Mouse (Mus musculus) hindbrain, embryonic 15.5 days (tissue): ENCODE measurements around the gene Tmem132d. TPM values are rescaled to one million over a fixed set of nuclear protein-coding genes. Genes with fewer than 3 reads are reported as not detected.
"Not testable (repeated sequence)": the region's sequence is repeated elsewhere in the genome, so short reads cannot be mapped to it uniquely, and the experiment has no call there.

Experiments used
- ATAC-seq: fragments of 200-750 bp; cut with Nextera tagmentation; 2 replicates; pipeline ENCODE4 v1.8.0; 2017; ENCODE audit warnings: low read depth, moderate number of reproducible peaks, moderate TSS enrichment; ENCODE audit not compliant: low FRiP score
- H3K27ac ChIP-seq: fragments of 300-500 bp; sonication (generic); replicated peaks from 2 replicates; pipeline ENCODE4 v1.5.1; 2015; ENCODE audit warnings: mild to moderate bottlenecking, inconsistent platforms
- H3K27me3 ChIP-seq: fragments of 300-500 bp; sonication (generic); 2 replicates; pipeline ENCODE4 v1.6.1; 2015; ENCODE audit warnings: control low read depth, inconsistent platforms
- H3K36me3 ChIP-seq: fragments of 300-500 bp; sonication (generic); 2 replicates; pipeline ENCODE4 v1.6.1; 2015; ENCODE audit warnings: control low read depth, inconsistent platforms
- H3K4me1 ChIP-seq: fragments of 300-500 bp; sonication (generic); replicated peaks from 2 replicates; pipeline ENCODE4 v1.6.1; 2015; ENCODE audit warnings: control low read depth, inconsistent platforms
- H3K4me2 ChIP-seq: fragments of 300-500 bp; sonication (generic); 2 replicates; pipeline ENCODE4 v1.6.1; 2015; ENCODE audit warnings: moderate library complexity, mild to moderate bottlenecking, inconsistent platforms
- H3K4me3 ChIP-seq: fragments of 300-500 bp; sonication (generic); 2 replicates; pipeline ENCODE4 v1.5.1; 2015; ENCODE audit warnings: mild to moderate bottlenecking, inconsistent platforms
- H3K9ac ChIP-seq: fragments of 300-500 bp; sonication (generic); 2 replicates; pipeline ENCODE4 v1.6.1; 2015; ENCODE audit warnings: inconsistent platforms
- H3K9me3 ChIP-seq: fragments of 300-500 bp; sonication (generic); 2 replicates; pipeline ENCODE4 v1.6.1; 2016; ENCODE audit warnings: control low read depth, inconsistent platforms
- WGBS: fragments of 180-500 bp; shearing (Covaris S2); methylation state at CpG from one replicate; pipeline ENCODE4 v1.1.7; 2015; 5-methylcytosine and 5-hydroxymethylcytosine counted together
- polyA plus RNA-seq: library from polyadenylated mRNA; unstranded; fragments of >200 nt; fragmentation: Nextera tagmentation; extraction: Ambion mirVana; gene quantifications from 2 replicates; pipeline ENCODE4 v1.2.1, GENCODE M21; 2015

The Tmem132d gene
- polyA plus RNA-seq, 1 experiment from 2014 or later: 6.3 TPM

- H3K27me3 ChIP-seq: no peaks in the 10 kb centered on the region
- 16% methylated on average over 2 of the region's 2 CpGs for whole genome bisulfite sequencing
- no peaks in the 10 kb centered on the region for H3K9me3 ChIP-seq
- 0 out of 2 replicates have a peak, but pooled peaks cover 6% of the 10 kb centered on the region for H3K4me1 ChIP-seq
- no peak overlapping the region for H3K4me3 ChIP-seq
- H3K36me3 ChIP-seq: no peaks in the 10 kb centered on the region
- no peak overlapping the region for H3K9ac ChIP-seq
- no peak for ATAC-seq
- no peak overlapping the region for H3K27ac ChIP-seq
- H3K4me2 ChIP-seq: no peak overlapping the region
These were observed 405.8 kb downstream of the Tmem132d start for GRCm38 (mm10) chr5:128027076-128027475.

GRCm38 (mm10) chr5:128004666-128005065 lies 428.2 kb downstream of the Tmem132d start:
- Histone ChIP-seq H3K36me3 (no peaks in the 10 kb centered on the region), H3K9me3 (no peaks in the 10 kb centered on the region), H3K27ac (no peak overlapping the region), H3K4me2 (no peak overlapping the region), H3K9ac (no peak overlapping the region), H3K4me1 (peaks cover 21% of the 10 kb centered on the region), H3K27me3 (no peaks in the 10 kb centered on the region), H3K4me3 (no peak overlapping the region)
- WGBS: 39% methylated on average over 9 of the region's 9 CpGs
- ATAC-seq: no peak

- no peak overlapping the region for H3K4me2 ChIP-seq
- no peak overlapping the region for H3K4me3 ChIP-seq
- H3K9ac ChIP-seq: no peak overlapping the region
- no peaks in the 10 kb centered on the region for H3K27me3 ChIP-seq
- no peaks in the 10 kb centered on the region for H3K4me1 ChIP-seq
- ATAC-seq: no peak
- no peaks in the 10 kb centered on the region for H3K9me3 ChIP-seq
- no peaks in the 10 kb centered on the region for H3K36me3 ChIP-seq
- no peak overlapping the region for H3K27ac ChIP-seq
- WGBS: 85% methylated on average over 10 of the region's 10 CpGs
These were observed 436.2 kb downstream of the Tmem132d start for GRCm38 (mm10) chr5:127996526-127997245.

GRCm38 (mm10) chr5:127993460-127993859 lies 439.4 kb downstream of the Tmem132d start:
- Histone ChIP-seq H3K4me2 (no peak overlapping the region), H3K4me3 (no peak overlapping the region), H3K27ac (no peak overlapping the region), H3K9me3 (no peaks in the 10 kb centered on the region), H3K4me1 (no peaks in the 10 kb centered on the region), H3K27me3 (no peaks in the 10 kb centered on the region; the same call in 1 of the 2 replicates), H3K36me3 (no peaks in the 10 kb centered on the region), H3K9ac (no peak overlapping the region)
- 84% methylated on average over 3 of the region's 3 CpGs for WGBS
- ATAC-seq: no peak

- H3K4me3 ChIP-seq: no peak overlapping the region
- H3K36me3 ChIP-seq: no peaks in the 10 kb centered on the region
- no peak overlapping the region for H3K4me2 ChIP-seq
- no peak overlapping the region for H3K9ac ChIP-seq
- no peaks in the 10 kb centered on the region for H3K4me1 ChIP-seq
- ATAC-seq: no peak
- no peaks in the 10 kb centered on the region for H3K9me3 ChIP-seq
- H3K27me3 ChIP-seq: no peaks in the 10 kb centered on the region; the same call in 1 of the 2 replicates
- no peak overlapping the region for H3K27ac ChIP-seq
- WGBS: 87% methylated on average over 5 of the region's 5 CpGs
These were observed 442.1 kb downstream of the Tmem132d start for GRCm38 (mm10) chr5:127990826-127991225.

GRCm38 (mm10) chr5:127980003-127980358 lies 452.9 kb downstream of the Tmem132d start:
- H3K9ac ChIP-seq, H3K36me3 ChIP-seq, H3K27me3 ChIP-seq, H3K4me2 ChIP-seq, H3K4me3 ChIP-seq, ATAC-seq, H3K9me3 ChIP-seq, H3K27ac ChIP-seq: not testable (repeated sequence)
- H3K4me1 ChIP-seq: peaks cover 10% of the 10 kb centered on the region
- WGBS: 45% methylated on average over 6 of the region's 6 CpGs

- 57% methylated on average over 6 of the region's 6 CpGs for WGBS
- Histone ChIP-seq H3K4me2 (no peak overlapping the region), H3K27me3 (no peaks in the 10 kb centered on the region), H3K4me1 (peaks cover 10% of the 10 kb centered on the region), H3K36me3 (no peaks in the 10 kb centered on the region), H3K27ac (no peak overlapping the region), H3K4me3 (no peak overlapping the region), H3K9me3 (no peaks in the 10 kb centered on the region), H3K9ac (no peak overlapping the region)
- no peak for ATAC-seq
These were observed 453.4 kb downstream of the Tmem132d start for GRCm38 (mm10) chr5:127979329-127980002.

GRCm38 (mm10) chr5:127976661-127977060 lies 456.2 kb downstream of the Tmem132d start:
- Histone ChIP-seq H3K4me3 (no peak overlapping the region), H3K36me3 (no peaks in the 10 kb centered on the region), H3K4me2 (no peak overlapping the region), H3K9ac (no peak overlapping the region), H3K27ac (no peak overlapping the region), H3K9me3 (no peaks in the 10 kb centered on the region), H3K4me1 (peaks cover 10% of the 10 kb centered on the region), H3K27me3 (no peaks in the 10 kb centered on the region)
- ATAC-seq: no peak
- 24% methylated on average over 10 of the region's 10 CpGs for WGBS

GRCm38 (mm10) chr5:127965700-127966099 lies 467.2 kb downstream of the Tmem132d start:
- Histone ChIP-seq H3K4me2 (no peak overlapping the region), H3K27me3 (no peaks in the 10 kb centered on the region), H3K27ac (no peak overlapping the region), H3K4me1 (no peaks in the 10 kb centered on the region), H3K9ac (no peak overlapping the region), H3K4me3 (no peak overlapping the region), H3K9me3 (0 out of 2 replicates have a peak, but pooled peaks cover 5% of the 10 kb centered on the region), H3K36me3 (no peaks in the 10 kb centered on the region)
- WGBS: 92% methylated on average over 3 of the region's 3 CpGs
- ATAC-seq: no peak

- H3K27me3 ChIP-seq: no peaks in the 10 kb centered on the region
- no peak overlapping the region for H3K27ac ChIP-seq
- no peaks in the 10 kb centered on the region for H3K4me1 ChIP-seq
- H3K4me3 ChIP-seq: no peak overlapping the region
- no peak overlapping the region for H3K9ac ChIP-seq
- H3K4me2 ChIP-seq: no peak overlapping the region
- no peaks in the 10 kb centered on the region for H3K36me3 ChIP-seq
- no peaks in the 10 kb centered on the region for H3K9me3 ChIP-seq
- ATAC-seq: no peak
- WGBS: 91% methylated on average over 4 of the region's 4 CpGs
These were observed 470.2 kb downstream of the Tmem132d start for GRCm38 (mm10) chr5:127962656-127963055.

GRCm38 (mm10) chr5:127956511-127957097 lies 476.3 kb downstream of the Tmem132d start:
- no peaks in the 10 kb centered on the region for H3K36me3 ChIP-seq
- no peak overlapping the region for H3K4me3 ChIP-seq
- peaks cover 7% of the 10 kb centered on the region for H3K4me1 ChIP-seq
- ATAC-seq: no peak
- 68% methylated on average over 17 of the region's 17 CpGs for WGBS
- no peak overlapping the region for H3K27ac ChIP-seq
- no peaks in the 10 kb centered on the region for H3K9me3 ChIP-seq
- no peak overlapping the region for H3K9ac ChIP-seq
- no peak overlapping the region for H3K4me2 ChIP-seq
- H3K27me3 ChIP-seq: no peaks in the 10 kb centered on the region

- WGBS: 76% methylated on average over 16 of the region's 16 CpGs
- H3K9ac ChIP-seq: no peak overlapping the region
- no peak for ATAC-seq
These were observed 478.6 kb downstream of the Tmem132d start for GRCm38 (mm10) chr5:127954231-127954790.

More at GRCm38 (mm10) chr5:127954231-127954790, 478.6 kb downstream of the Tmem132d start:
- peaks cover 7% of the 10 kb centered on the region for H3K4me1 ChIP-seq
- H3K4me3 ChIP-seq: no peak overlapping the region
- H3K4me2 ChIP-seq: no peak overlapping the region
- H3K27me3 ChIP-seq: no peaks in the 10 kb centered on the region
- H3K36me3 ChIP-seq: no peaks in the 10 kb centered on the region
- no peak overlapping the region for H3K27ac ChIP-seq
- H3K9me3 ChIP-seq: no peaks in the 10 kb centered on the region
